Mouse (Mus musculus): ENCODE results near the gene Tgfbi. TPM values are rescaled to one million over a fixed set of nuclear protein-coding genes. Genes with fewer than 3 reads are reported as not detected.

Tgfbi gene
- polyA plus RNA-seq, 1 experiment from 2014 or later: 2.7 TPM

DNA sequence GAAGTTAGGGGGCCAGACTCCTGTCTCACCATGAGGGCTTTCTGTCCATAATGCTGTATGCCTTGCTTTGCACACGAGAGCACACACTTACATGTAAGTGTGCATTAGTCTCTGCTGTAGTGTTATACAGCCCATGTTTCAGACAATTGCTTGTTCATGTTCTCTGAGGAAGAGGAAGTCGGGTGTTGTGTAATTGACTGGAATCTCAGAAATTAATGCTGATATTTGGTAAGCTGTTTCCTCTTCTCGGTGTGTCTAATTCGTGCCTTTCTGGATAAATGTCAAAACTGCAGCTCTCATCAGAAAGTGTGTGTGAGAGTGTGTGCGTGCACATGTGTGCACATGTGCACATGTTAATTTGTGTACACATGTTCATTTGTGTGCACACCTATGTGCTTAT lies 16.1 kb upstream of the Tgfbi start:
- Histone ChIP-seq H3K4me2 (ENCODE audit: low read length) (no peak overlapping the region), H3K36me3 (ENCODE audit: control insufficient read depth, insufficient read depth, low read length) (no peaks in the 10 kb centered on the region), H3K4me1 (ENCODE audit: control insufficient read depth, insufficient read depth, low read length) (no peaks in the 10 kb centered on the region), H3K4me3 (replicated peaks; ENCODE audit: low read depth, low read length) (no peak overlapping the region), H3K9me3 (ENCODE audit: control insufficient read depth, low read length) (no peaks in the 10 kb centered on the region), H3K27me3 (ENCODE audit: control insufficient read depth, insufficient read depth, low read length) (no peaks in the 10 kb centered on the region), H3K9ac (replicated peaks; ENCODE audit: low read length) (no peak overlapping the region), H3K27ac (replicated peaks; ENCODE audit: low read depth, low read length) (no peak overlapping the region)
- DNase-seq: no peak
- ATAC-seq (ENCODE audit: low FRiP score, low TSS enrichment): no peak
- WGBS: 94% methylated on average over 5 of the region's 5 CpGs

DNA sequence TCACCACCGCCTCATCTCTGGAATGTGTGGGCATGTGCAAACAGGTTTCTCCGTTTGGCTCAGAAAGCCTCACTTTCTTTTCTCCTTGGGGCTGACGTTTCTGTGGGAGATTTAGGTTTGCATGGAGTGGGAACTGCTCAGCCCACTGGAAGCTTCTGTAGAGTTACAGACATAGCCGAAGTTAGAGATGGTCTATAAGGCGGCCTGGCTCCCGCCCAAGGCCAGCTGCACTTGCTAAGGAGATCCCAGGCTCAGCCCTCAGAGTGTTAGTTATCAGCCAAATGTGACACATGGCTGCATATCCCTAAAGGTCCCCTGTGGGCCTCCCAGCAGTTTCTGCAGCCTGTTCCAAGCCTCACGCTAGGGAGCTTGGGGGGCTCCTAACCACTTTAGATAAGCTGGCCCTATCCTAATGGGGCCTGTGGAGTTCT lies 15.3 kb upstream of the Tgfbi start:
- Histone ChIP-seq H3K27me3 (ENCODE audit: control insufficient read depth, insufficient read depth, low read length) (no peaks in the 10 kb centered on the region), H3K36me3 (ENCODE audit: control insufficient read depth, insufficient read depth, low read length) (no peaks in the 10 kb centered on the region), H3K4me1 (ENCODE audit: control insufficient read depth, insufficient read depth, low read length) (no peaks in the 10 kb centered on the region), H3K4me3 (replicated peaks; ENCODE audit: low read depth, low read length) (no peak overlapping the region), H3K27ac (replicated peaks; ENCODE audit: low read depth, low read length) (no peak overlapping the region), H3K9me3 (ENCODE audit: control insufficient read depth, low read length) (no peaks in the 10 kb centered on the region), H3K4me2 (ENCODE audit: low read length) (no peak overlapping the region), H3K9ac (replicated peaks; ENCODE audit: low read length) (no peak overlapping the region)
- 77% methylated on average over 7 of the region's 7 CpGs for WGBS
- ATAC-seq (ENCODE audit: low FRiP score, low TSS enrichment): no peak
- DNase-seq: peak; percentile 30

DNA sequence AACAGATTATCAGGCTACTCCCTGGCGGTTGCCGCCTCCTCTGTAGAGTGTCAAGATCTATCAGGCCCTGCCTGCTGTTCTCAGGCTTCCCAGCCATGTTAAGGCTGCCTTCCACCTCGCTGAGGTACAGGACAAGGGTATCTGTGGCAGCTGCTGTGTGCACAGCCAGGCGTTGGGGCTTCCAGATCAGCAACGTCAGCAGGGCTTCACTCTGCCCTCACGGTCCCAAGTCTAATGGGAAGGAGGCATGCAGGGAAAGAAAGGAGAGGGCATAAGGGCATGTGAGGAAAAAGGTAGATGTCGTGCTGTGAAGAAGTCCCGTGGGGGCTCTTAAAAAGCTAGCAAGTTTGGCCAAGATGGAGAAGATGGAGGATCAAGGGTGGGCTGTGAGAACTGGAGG lies 14.1 kb upstream of the Tgfbi start:
- ATAC-seq (ENCODE audit: low FRiP score, low TSS enrichment): no peak
- no peaks in the 10 kb centered on the region for H3K9me3 ChIP-seq (ENCODE audit: control insufficient read depth, low read length)
- 84% methylated on average over 8 of the region's 8 CpGs for WGBS
- no peak overlapping the region for H3K4me2 ChIP-seq (ENCODE audit: low read length)
- H3K4me3 ChIP-seq (replicated peaks; ENCODE audit: low read depth, low read length): no peak overlapping the region
- no peaks in the 10 kb centered on the region for H3K27me3 ChIP-seq (ENCODE audit: control insufficient read depth, insufficient read depth, low read length)
- H3K9ac ChIP-seq (replicated peaks; ENCODE audit: low read length): no peak overlapping the region
- DNase-seq: no peak
- H3K4me1 ChIP-seq (ENCODE audit: control insufficient read depth, insufficient read depth, low read length): no peaks in the 10 kb centered on the region
- no peaks in the 10 kb centered on the region for H3K36me3 ChIP-seq (ENCODE audit: control insufficient read depth, insufficient read depth, low read length)
- no peak overlapping the region for H3K27ac ChIP-seq (replicated peaks; ENCODE audit: low read depth, low read length)

DNA sequence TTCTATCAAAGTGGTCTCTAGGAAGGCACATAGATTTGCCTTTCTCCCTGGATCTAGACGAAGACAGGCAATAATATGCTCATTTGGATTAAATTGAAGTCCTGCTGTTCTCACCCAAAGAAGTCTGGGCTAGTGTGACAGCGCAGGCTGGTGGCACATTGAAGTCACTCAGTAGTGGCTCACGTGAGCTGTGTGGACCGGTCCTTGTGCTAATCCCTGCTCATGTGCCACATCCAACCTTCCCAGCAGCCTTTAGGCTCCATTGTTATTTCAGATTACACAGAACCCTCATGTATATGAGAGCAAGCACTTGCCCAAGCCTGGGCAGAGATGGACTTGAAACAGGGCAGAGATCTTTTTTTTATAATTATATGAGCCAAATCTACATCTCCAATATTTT lies 12.0 kb upstream of the Tgfbi start:
- Histone ChIP-seq H3K9me3 (ENCODE audit: control insufficient read depth, low read length) (no peaks in the 10 kb centered on the region), H3K4me2 (ENCODE audit: low read length) (no peak overlapping the region), H3K36me3 (ENCODE audit: control insufficient read depth, insufficient read depth, low read length) (no peaks in the 10 kb centered on the region), H3K27me3 (ENCODE audit: control insufficient read depth, insufficient read depth, low read length) (no peaks in the 10 kb centered on the region), H3K9ac (replicated peaks; ENCODE audit: low read length) (no peak overlapping the region), H3K4me1 (ENCODE audit: control insufficient read depth, insufficient read depth, low read length) (0 out of 2 replicates have a peak, but pooled peaks cover 4% of the 10 kb centered on the region), H3K4me3 (replicated peaks; ENCODE audit: low read depth, low read length) (no peak overlapping the region), H3K27ac (replicated peaks; ENCODE audit: low read depth, low read length) (no peak overlapping the region)
- no peak; the same call in 1 of the 2 replicates for ATAC-seq (ENCODE audit: low FRiP score, low TSS enrichment)
- WGBS: 38% methylated on average over 4 of the region's 4 CpGs
- peak; percentile 43 for DNase-seq

DNA sequence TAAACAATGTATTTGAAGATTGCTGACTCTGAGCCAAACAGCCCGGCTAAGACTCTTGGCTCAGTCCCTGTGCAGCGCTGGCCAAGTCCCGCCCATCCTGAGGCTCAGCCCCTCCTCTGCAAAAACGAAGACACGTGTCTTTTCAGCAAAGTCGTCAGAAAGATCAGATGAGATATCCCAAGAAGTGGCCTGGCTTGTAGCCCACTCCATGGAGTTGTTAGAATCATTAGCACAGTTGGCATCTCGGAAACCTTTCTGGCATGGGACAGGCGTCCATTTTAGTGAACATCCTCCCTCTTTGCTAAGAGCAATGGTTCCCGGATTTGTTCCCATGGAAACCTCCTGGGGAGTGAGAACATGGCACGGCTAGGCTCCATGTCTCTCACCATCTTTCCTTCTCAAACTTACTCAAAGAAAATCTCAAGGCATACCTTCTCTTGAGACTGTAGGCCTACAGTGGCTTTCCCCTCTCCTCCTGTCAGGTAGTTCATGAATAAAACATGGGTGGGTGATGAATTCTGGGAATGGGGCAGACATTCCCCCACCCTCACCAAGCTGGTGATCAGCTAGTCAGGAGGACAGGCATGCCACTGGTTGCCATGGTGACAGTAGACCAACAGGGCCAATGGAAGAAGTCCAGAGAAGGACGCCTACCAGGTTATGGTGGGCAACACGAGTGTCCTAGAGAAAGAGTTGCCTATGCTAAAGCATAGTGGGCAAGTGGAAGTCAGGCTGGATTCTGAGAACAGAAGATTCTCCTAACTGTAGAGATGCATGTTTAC lies 11.3 kb upstream of the Tgfbi start:
- DNase-seq (peak; percentile 69), ATAC-seq (ENCODE audit: low FRiP score, low TSS enrichment) (peak; percentile 75; the same call in 1 of the 2 replicates)
- H3K36me3 ChIP-seq (ENCODE audit: control insufficient read depth, insufficient read depth, low read length): no peaks in the 10 kb centered on the region
- H3K9ac ChIP-seq (replicated peaks; ENCODE audit: low read length): no peak overlapping the region
- H3K4me1 ChIP-seq (ENCODE audit: control insufficient read depth, insufficient read depth, low read length): 0 out of 2 replicates have a peak, but pooled peaks cover 4% of the 10 kb centered on the region
- H3K4me3 ChIP-seq (replicated peaks; ENCODE audit: low read depth, low read length): no peak overlapping the region
- no peak overlapping the region; the same call in 1 of the 2 replicates for H3K4me2 ChIP-seq (ENCODE audit: low read length)
- H3K9me3 ChIP-seq (ENCODE audit: control insufficient read depth, low read length): no peaks in the 10 kb centered on the region
- no peaks in the 10 kb centered on the region for H3K27me3 ChIP-seq (ENCODE audit: control insufficient read depth, insufficient read depth, low read length)
- no peak overlapping the region for H3K27ac ChIP-seq (replicated peaks; ENCODE audit: low read depth, low read length)
- WGBS: 31% methylated on average over 12 of the region's 12 CpGs

DNA sequence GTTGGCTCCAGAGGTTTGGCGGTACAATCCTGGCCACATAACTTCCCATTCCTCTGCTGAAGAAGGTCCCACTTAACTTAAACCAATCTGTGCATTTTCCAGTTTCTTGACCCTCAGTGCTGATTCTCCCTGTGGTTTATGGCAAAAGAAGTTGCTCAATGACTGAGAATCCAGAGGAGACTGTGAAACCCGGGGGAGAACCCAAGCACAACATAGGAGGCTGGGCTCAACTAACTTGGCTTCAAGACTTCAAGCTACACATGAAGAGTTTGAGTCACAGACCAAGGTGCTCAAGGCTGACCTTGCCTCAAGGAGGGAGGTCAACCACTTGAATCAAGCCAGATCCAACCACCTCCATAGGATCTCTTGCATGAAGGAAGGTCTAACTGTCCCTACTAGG lies 9.8 kb upstream of the Tgfbi start:
- Histone ChIP-seq H3K4me3 (replicated peaks; ENCODE audit: low read depth, low read length) (no peak overlapping the region), H3K27me3 (ENCODE audit: control insufficient read depth, insufficient read depth, low read length) (no peaks in the 10 kb centered on the region), H3K4me1 (ENCODE audit: control insufficient read depth, insufficient read depth, low read length) (0 out of 2 replicates have a peak, but pooled peaks cover 4% of the 10 kb centered on the region), H3K4me2 (ENCODE audit: low read length) (no peak overlapping the region), H3K36me3 (ENCODE audit: control insufficient read depth, insufficient read depth, low read length) (no peaks in the 10 kb centered on the region), H3K27ac (replicated peaks; ENCODE audit: low read depth, low read length) (no peak overlapping the region), H3K9ac (replicated peaks; ENCODE audit: low read length) (no peak overlapping the region), H3K9me3 (ENCODE audit: control insufficient read depth, low read length) (no peaks in the 10 kb centered on the region)
- DNase-seq: no peak
- ATAC-seq (ENCODE audit: low FRiP score, low TSS enrichment): no peak
- 95% methylated on average over 2 of the region's 2 CpGs for WGBS

DNA sequence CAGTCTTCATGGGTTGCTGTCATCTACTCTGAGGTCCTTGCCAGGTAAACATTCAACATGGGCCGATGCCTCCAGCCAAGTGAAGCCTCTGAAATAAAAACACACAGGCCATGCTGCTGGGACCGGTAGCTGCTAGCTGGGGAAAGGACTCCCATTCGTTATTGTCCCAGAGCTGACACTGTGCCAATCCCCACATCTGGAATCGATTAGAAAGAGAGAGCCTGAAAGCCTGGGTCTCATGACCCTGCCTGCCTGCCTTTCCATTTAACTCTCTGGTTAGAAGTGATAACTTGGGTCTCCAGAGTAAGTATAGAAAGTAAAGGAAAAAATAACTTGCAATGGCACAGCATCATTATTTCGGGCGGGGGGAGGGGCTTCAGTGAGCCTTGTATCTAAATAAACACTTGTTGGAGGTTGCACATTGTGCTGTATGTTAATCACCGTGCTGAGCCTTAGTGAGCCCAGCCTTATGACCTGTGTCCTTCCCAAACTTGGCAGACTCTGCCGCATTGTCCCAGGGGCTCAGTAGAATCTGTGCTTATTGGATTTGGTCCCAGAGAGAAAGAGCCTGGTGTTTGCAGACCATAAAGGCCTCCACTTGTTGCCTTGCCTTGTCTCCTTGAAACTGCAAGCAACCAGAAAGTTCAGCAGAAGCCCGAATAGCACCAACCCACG lies 9.0 kb upstream of the Tgfbi start:
- Histone ChIP-seq H3K4me3 (replicated peaks; ENCODE audit: low read depth, low read length) (no peak overlapping the region), H3K27me3 (ENCODE audit: control insufficient read depth, insufficient read depth, low read length) (no peaks in the 10 kb centered on the region), H3K9ac (replicated peaks; ENCODE audit: low read length) (no peak overlapping the region), H3K27ac (replicated peaks; ENCODE audit: low read depth, low read length) (no peak overlapping the region), H3K4me1 (ENCODE audit: control insufficient read depth, insufficient read depth, low read length) (0 out of 2 replicates have a peak, but pooled peaks cover 4% of the 10 kb centered on the region), H3K4me2 (ENCODE audit: low read length) (no peak overlapping the region), H3K36me3 (ENCODE audit: control insufficient read depth, insufficient read depth, low read length) (no peaks in the 10 kb centered on the region), H3K9me3 (ENCODE audit: control insufficient read depth, low read length) (no peaks in the 10 kb centered on the region)
- DNase-seq (no peak), ATAC-seq (ENCODE audit: low FRiP score, low TSS enrichment) (no peak)
- 84% methylated on average over 10 of the region's 10 CpGs for WGBS

DNA sequence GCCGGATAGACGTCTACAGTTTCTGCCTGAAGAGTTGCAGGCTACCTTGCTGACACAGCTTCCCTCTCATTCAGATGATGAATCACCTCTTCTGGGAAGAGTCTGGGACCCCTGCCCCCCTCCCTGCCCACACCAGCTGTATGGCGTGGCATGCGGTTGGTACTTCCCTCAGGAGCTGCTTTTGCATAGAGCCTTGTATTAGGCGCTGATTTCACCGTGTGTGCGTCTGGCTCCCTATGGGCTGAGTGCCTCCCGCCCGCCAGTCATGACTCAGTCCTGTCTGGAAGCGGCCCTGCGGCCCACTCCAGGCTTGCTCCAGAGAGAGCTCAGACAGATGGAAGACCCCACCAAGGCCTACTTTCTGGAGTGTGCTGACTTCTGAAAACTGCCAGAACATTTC lies 8.1 kb upstream of the Tgfbi start:
- Histone ChIP-seq H3K36me3 (ENCODE audit: control insufficient read depth, insufficient read depth, low read length) (no peaks in the 10 kb centered on the region), H3K9ac (replicated peaks; ENCODE audit: low read length) (no peak overlapping the region), H3K9me3 (ENCODE audit: control insufficient read depth, low read length) (no peaks in the 10 kb centered on the region), H3K27ac (replicated peaks; ENCODE audit: low read depth, low read length) (no peak overlapping the region), H3K4me3 (replicated peaks; ENCODE audit: low read depth, low read length) (no peak overlapping the region), H3K4me1 (ENCODE audit: control insufficient read depth, insufficient read depth, low read length) (0 out of 2 replicates have a peak, but pooled peaks cover 4% of the 10 kb centered on the region), H3K27me3 (ENCODE audit: control insufficient read depth, insufficient read depth, low read length) (no peaks in the 10 kb centered on the region), H3K4me2 (ENCODE audit: low read length) (no peak overlapping the region)
- ATAC-seq (ENCODE audit: low FRiP score, low TSS enrichment) (no peak), DNase-seq (peak; percentile 29)
- 38% methylated on average over 11 of the region's 11 CpGs for WGBS
